Mouse (Mus musculus) ES-Bruce4 (cell line): ENCODE results near the gene Wdr6.

Experiments
- CTCF ChIP-seq: IDR thresholded peaks from one replicate; pipeline ENCODE4 v1.8.1; 2011; ENCODE audit warnings: low read depth, low read length
- EP300 ChIP-seq: IDR thresholded peaks from 2 replicates; pipeline ENCODE4 v1.6.1; 2011; ENCODE audit warnings: low read depth, low read length; ENCODE audit not compliant: insufficient read depth
- POLR2A ChIP-seq: IDR thresholded peaks from one replicate; pipeline ENCODE4 v1.8.1; 2011; ENCODE audit warnings: low read length; ENCODE audit not compliant: insufficient read depth

GRCm38 (mm10) chr9:108575321-108576297 is 2.9 kb downstream of the Wdr6 start:
- no peak for TF ChIP-seq CTCF
- TF ChIP-seq POLR2A: no peak
- TF ChIP-seq EP300: no peak
